Mouse (Mus musculus): ENCODE results near the gene Hspb9.

DNA sequence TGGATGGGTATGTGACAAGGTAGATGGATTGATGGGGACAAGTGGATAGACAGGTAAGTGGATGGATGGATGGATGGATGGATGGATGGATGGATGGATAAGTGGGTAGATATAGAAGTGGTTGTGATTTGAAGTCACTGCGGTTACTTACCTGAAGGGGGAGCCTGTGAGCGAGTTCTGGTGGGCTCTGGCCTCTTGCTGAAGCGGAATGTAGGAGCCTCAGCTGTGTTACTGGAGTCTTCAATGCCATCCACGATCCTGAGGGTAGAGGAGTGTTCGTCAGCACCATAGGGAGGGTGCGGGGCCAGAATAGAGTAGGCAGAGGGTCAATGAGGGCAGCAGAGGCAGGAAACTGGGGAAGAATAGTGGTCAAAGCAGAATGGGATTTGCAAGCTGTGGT lies 31.4 kb downstream of the Hspb9 start:
- no peak for TF ChIP-seq MAX (IDR thresholded peaks at IDR 0.05; ENCODE audit: low read length)
- TF ChIP-seq MXI1 (IDR thresholded peaks at IDR 0.05; ENCODE audit: low read depth, low read length): no peak
- TF ChIP-seq POLR2A (IDR thresholded peaks at IDR 0.05; ENCODE audit: control insufficient read depth in 1 of 2, insufficient read depth in 1 of 2, low read depth in 1 of 2, low read length in 2 of 2, poor library complexity in 1 of 2): no peak
- TF ChIP-seq MAZ (IDR thresholded peaks at IDR 0.05; ENCODE audit: low read depth, low read length): no peak
- TF ChIP-seq CTCF (IDR thresholded peaks at IDR 0.05 in 2 of 3, conservative IDR thresholded peaks at IDR 0.05 in 1 of 3; ENCODE audit: control insufficient read depth in 1 of 3, insufficient read depth in 1 of 3, low read depth in 2 of 3, low read length in 3 of 3, poor library complexity in 1 of 3, severe bottlenecking in 1 of 3): peak; percentile 74 to 85 (median 76)
- TF ChIP-seq RAD21 (IDR thresholded peaks at IDR 0.05; ENCODE audit: low read depth, low read length): peak; percentile 69
